Mouse (Mus musculus) liver, adult 2 months (tissue): ENCODE measurements at regions not wholly inside any gene's neighbourhood (a gene's known extent, or its start where the extent isn't known, plus 50 kb on each side); places are given as distances from the start of the nearest gene placed in this dataset.

Experiments used
- DNase-seq: peaks from one replicate; pipeline ENCODE4 v3.0.0-alpha.2; 2011; ENCODE audit warnings: low read depth, low spot score; ENCODE audit errors: extremely low read depth
- H3K27ac ChIP-seq: fragments of 200-500 bp; replicated peaks from 2 replicates; pipeline ENCODE4 v1.5.1; 2012; ENCODE audit warnings: low read depth, mild to moderate bottlenecking, control low read depth, inconsistent platforms, low read length; ENCODE audit not compliant: insufficient read depth
- H3K27me3 ChIP-seq: fragments of 200-500 bp; 2 replicates; pipeline ENCODE4 v1.6.1; 2012; ENCODE audit warnings: mild to moderate bottlenecking, moderate library complexity, low read length, inconsistent platforms; ENCODE audit not compliant: control insufficient read depth, insufficient read depth
- H3K36me3 ChIP-seq: fragments of 200-500 bp; 2 replicates; pipeline ENCODE4 v1.6.1; 2012; ENCODE audit warnings: low read length, inconsistent platforms; ENCODE audit not compliant: control insufficient read depth, insufficient read depth
- H3K4me1 ChIP-seq: fragments of 200-500 bp; 2 replicates; pipeline ENCODE4 v1.6.1; 2011; ENCODE audit warnings: low read length; ENCODE audit not compliant: control insufficient read depth, insufficient read depth
- H3K4me3 ChIP-seq: fragments of 200-500 bp; 2 replicates; pipeline ENCODE4 v1.5.1; 2011; ENCODE audit warnings: low read depth, mild to moderate bottlenecking, control low read depth, low read length, moderate library complexity; ENCODE audit not compliant: insufficient read depth
- H3K79me2 ChIP-seq: fragments of 200-500 bp; 2 replicates; pipeline ENCODE4 v1.6.1; 2012; ENCODE audit warnings: inconsistent platforms, mild to moderate bottlenecking, low read length, moderate library complexity; ENCODE audit not compliant: control insufficient read depth, insufficient read depth
- H3K9ac ChIP-seq: fragments of 200-500 bp; 2 replicates; pipeline ENCODE4 v1.6.1; 2012; ENCODE audit warnings: low read depth, mild to moderate bottlenecking, control low read depth, inconsistent platforms, low read length
- CTCF ChIP-seq: fragments of 200-500 bp; IDR thresholded peaks from 2 replicates; pipeline ENCODE4 v1.5.1; 2011; ENCODE audit warnings: low read depth, low read length, control low read depth
- POLR2A ChIP-seq: fragments of 200-500 bp; IDR thresholded peaks from 2 replicates; pipeline ENCODE4 v1.6.1; 2011; ENCODE audit warnings: low read length, control low read depth; ENCODE audit not compliant: insufficient read depth; ENCODE audit errors: extremely low read depth
- WGBS: fragments of 180-500 bp; shearing (Covaris S2); methylation state at CpG from one replicate; pipeline ENCODE4 v1.1.7; 2018; 5-methylcytosine and 5-hydroxymethylcytosine counted together

DNA sequence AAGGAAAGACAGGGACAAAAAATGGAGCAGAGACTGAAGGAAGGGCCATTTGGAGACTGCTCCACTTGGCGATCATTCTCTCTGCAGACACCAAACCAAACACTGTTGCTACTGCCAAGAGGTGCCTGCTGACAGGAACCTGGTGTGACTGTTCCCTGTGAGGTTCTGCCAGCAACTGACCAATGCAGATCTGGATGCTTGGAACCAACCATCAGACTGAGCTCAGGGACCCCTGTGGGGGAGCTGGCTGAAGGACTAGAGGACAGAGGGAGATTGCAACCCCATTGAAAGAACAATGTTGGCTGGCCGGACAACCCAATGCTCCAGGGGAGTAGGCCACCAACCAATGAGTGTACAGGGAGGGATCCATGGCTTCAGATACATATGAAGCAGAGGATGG, 139.2 kb upstream of the Cep126 start:
- TF ChIP-seq CTCF (no peak), POLR2A (no peak)
- DNase-seq: no peak
- H3K79me2 ChIP-seq: no peaks in the 10 kb centered on the region

DNA sequence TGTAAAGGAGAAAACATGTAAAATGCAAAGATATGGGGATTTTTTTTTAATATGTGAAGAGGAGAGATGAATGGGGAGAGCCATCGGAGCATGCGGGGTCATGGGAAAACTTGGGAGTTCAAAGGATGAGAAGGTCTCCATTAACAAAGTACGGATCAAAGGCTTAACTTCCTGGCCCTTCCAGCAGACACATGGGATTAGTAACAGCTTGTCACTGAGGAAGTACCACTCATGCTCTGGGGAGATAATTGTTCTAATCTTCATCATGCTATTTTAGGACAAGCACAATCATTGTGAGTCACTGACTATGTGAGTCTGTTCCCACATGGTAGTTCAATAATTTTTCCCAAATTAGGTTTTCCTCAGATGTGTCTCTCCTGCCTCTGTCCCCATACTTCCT, 115.4 kb upstream of the Cep126 start:
- H3K79me2 ChIP-seq: no peaks in the 10 kb centered on the region
- TF ChIP-seq POLR2A (no peak), CTCF (no peak)
- no peaks in the 10 kb centered on the region for H3K4me1 ChIP-seq
- H3K36me3 ChIP-seq: no peaks in the 10 kb centered on the region
- 72% methylated on average over 3 of the region's 3 CpGs for WGBS
- no peaks in the 10 kb centered on the region for H3K27me3 ChIP-seq
- DNase-seq: no peak
- H3K9ac ChIP-seq: no peak overlapping the region
- no peak overlapping the region for H3K27ac ChIP-seq
- H3K4me3 ChIP-seq: no peak overlapping the region

More for the DNA sequence above, 139.2 kb upstream of the Cep126 start:
- H3K36me3 ChIP-seq: no peaks in the 10 kb centered on the region
- H3K4me1 ChIP-seq: no peaks in the 10 kb centered on the region
- WGBS: 97% methylated on average over 2 of the region's 2 CpGs
- H3K9ac ChIP-seq: no peak overlapping the region
- H3K27ac ChIP-seq: no peak overlapping the region
- no peak overlapping the region for H3K4me3 ChIP-seq
- no peaks in the 10 kb centered on the region for H3K27me3 ChIP-seq

DNA sequence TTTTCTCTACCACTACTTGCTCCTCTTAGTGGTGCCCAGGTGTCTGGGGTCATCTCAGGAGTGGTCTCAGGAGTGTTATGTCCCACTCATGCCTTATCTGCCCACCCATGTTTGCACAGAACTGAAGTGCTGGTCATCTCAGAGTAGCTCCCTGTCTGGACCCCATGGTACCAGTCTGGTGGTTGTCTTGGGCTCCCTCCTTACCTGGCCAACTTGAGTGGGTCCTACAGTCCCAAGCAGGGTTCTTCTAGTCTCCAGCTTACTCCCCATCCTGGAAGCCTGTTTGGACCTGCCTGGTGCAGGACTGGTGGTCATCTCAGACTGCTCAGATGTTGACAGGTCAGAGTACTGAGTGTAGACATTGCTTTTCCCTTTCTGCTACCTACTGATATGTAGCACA, 94.0 kb upstream of the Cep126 start:
- H3K4me3 ChIP-seq: no peak overlapping the region
- no peaks in the 10 kb centered on the region for H3K4me1 ChIP-seq
- H3K27me3 ChIP-seq: no peaks in the 10 kb centered on the region
- no peaks in the 10 kb centered on the region for H3K36me3 ChIP-seq
- no peak overlapping the region for H3K9ac ChIP-seq
- no peak for TF ChIP-seq POLR2A
- TF ChIP-seq CTCF: no peak
- H3K79me2 ChIP-seq: no peaks in the 10 kb centered on the region
- DNase-seq: no peak
- no peak overlapping the region for H3K27ac ChIP-seq

DNA sequence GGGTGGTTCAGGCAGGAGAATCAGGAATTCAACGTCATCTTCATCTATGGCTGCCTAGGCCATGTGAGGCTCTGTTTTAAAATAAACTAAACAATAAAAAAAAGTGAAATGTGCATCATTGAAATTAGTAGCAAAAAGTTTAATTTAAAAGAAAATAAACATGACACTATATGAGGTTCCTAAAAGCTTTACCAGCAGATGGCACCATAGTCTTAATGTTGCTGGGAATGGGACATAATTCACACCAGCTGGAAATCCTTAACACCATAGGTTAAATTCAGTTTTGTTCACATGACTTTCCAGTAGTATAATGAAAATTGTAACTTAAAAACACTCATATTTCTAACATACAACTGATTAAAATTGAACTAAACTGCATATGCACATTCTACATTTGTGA, 92.3 kb upstream of the Cep126 start:
- Histone ChIP-seq H3K79me2 (no peaks in the 10 kb centered on the region), H3K27ac (no peak overlapping the region), H3K4me3 (no peak overlapping the region), H3K9ac (no peak overlapping the region), H3K27me3 (no peaks in the 10 kb centered on the region), H3K4me1 (no peaks in the 10 kb centered on the region), H3K36me3 (no peaks in the 10 kb centered on the region)
- 19% methylated on average over 1 of the region's 1 CpGs for WGBS
- DNase-seq: peak; percentile 5
- TF ChIP-seq POLR2A (no peak), CTCF (0 out of 2 replicates have a peak, but pooled peaks have one; percentile 12)

DNA sequence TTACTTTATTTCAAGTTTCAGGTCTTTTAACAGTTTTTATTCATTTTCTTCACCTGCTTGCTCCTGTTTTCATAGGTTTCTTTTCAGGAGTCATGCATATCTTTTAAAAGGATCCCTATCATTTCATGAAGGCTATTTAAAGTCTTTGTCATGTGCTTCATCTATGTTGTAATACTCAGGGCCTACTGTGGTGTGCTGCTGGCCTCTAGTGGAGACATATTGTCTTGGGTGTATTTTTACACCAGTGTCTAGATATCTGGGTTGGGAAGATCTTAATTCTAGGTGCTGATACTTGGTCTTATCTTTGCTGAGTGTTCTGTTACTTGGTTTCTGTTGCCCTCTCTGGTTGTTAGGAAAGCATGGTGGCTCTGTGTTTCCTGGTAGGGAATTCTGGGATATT, 74.8 kb upstream of the Cep126 start:
- H3K9ac ChIP-seq: no peak overlapping the region
- peak; percentile 24 for DNase-seq
- TF ChIP-seq CTCF (no peak), POLR2A (no peak)

DNA sequence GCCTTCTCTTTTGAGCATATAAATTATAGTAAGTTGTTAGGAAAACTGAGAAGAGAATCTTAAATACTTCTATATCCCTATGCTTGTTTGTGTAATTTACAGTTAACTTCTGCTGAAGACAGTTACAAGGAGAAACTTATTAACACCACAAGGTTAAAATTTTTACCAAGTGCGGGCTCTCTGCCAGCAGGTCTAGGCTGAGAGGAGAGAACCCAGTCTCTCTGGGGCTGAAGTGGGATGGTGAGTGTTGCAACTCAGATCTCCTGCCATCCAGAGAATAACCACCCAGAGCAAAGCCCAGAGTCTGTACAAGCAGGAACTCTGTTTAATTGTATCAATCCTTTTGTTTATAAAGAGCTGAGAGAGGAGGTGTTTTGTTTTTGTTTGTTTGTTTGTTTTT, 51.3 kb upstream of the Cep126 start:
- Histone ChIP-seq H3K79me2 (no peaks in the 10 kb centered on the region), H3K27ac (no peak overlapping the region), H3K4me3 (no peak overlapping the region), H3K36me3 (no peaks in the 10 kb centered on the region), H3K27me3 (no peaks in the 10 kb centered on the region), H3K4me1 (no peaks in the 10 kb centered on the region), H3K9ac (no peak overlapping the region)
- DNase-seq: no peak
- WGBS: 55% methylated on average over 1 of the region's 1 CpGs
- TF ChIP-seq POLR2A: no peak
- no peak for TF ChIP-seq CTCF

More for the DNA sequence above, 74.8 kb upstream of the Cep126 start:
- Histone ChIP-seq H3K4me3 (no peak overlapping the region), H3K4me1 (no peaks in the 10 kb centered on the region), H3K27me3 (no peaks in the 10 kb centered on the region), H3K79me2 (no peaks in the 10 kb centered on the region), H3K36me3 (no peaks in the 10 kb centered on the region), H3K27ac (no peak overlapping the region)
